Mouse (Mus musculus): ENCODE measurements at regions not wholly inside any gene's neighbourhood (a gene's known extent, or its start where the extent isn't known, plus 50 kb on each side); places are given as distances from the start of the nearest gene placed in this dataset.
"Not testable (repeated sequence)": the region's sequence is repeated elsewhere in the genome, so short reads cannot be mapped to it uniquely, and the experiment has no call there.

GRCm38 (mm10) chr9:52940964-52941636 is 261.5 kb upstream of the AI593442 start:
- WGBS: 14% methylated on average over 11 of the region's 11 CpGs
- Histone ChIP-seq H3K4me2 (replicated peaks) (peak overlapping the region; percentile 6; the same call in 1 of the 2 replicates), H3K27ac (replicated peaks) (peak overlapping the region; percentile 71), H3K9ac (replicated peaks) (no peak overlapping the region), H3K4me1 (peaks cover 21% of the 10 kb centered on the region), H3K4me3 (no peak overlapping the region), H3K9me3 (no peaks in the 10 kb centered on the region), H3K36me3 (no peaks in the 10 kb centered on the region), H3K27me3 (no peaks in the 10 kb centered on the region)
- ATAC-seq (replicated peaks): peak; percentile 90

GRCm38 (mm10) chr9:52935082-52935481 is 255.5 kb upstream of the AI593442 start:
- H3K9ac ChIP-seq (replicated peaks): no peak overlapping the region
- no peaks in the 10 kb centered on the region for H3K36me3 ChIP-seq
- no peak overlapping the region for H3K4me3 ChIP-seq
- no peak for ATAC-seq (replicated peaks)
- H3K27me3 ChIP-seq: no peaks in the 10 kb centered on the region
- H3K4me2 ChIP-seq (replicated peaks): no peak overlapping the region
- no peak overlapping the region for H3K27ac ChIP-seq (replicated peaks)
- no peaks in the 10 kb centered on the region for H3K4me1 ChIP-seq
- no peaks in the 10 kb centered on the region for H3K9me3 ChIP-seq
- 52% methylated on average over 6 of the region's 6 CpGs for WGBS

GRCm38 (mm10) chr9:52917516-52917915 is 237.9 kb upstream of the AI593442 start:
- WGBS: 73% methylated on average over 4 of the region's 4 CpGs
- Histone ChIP-seq H3K4me3 (no peak overlapping the region), H3K27ac (replicated peaks) (no peak overlapping the region), H3K27me3 (no peaks in the 10 kb centered on the region), H3K36me3 (no peaks in the 10 kb centered on the region), H3K9ac (replicated peaks) (no peak overlapping the region), H3K9me3 (no peaks in the 10 kb centered on the region), H3K4me2 (replicated peaks) (no peak overlapping the region), H3K4me1 (no peaks in the 10 kb centered on the region)
- ATAC-seq (replicated peaks): no peak

- not testable (repeated sequence) for ATAC-seq (replicated peaks); H3K9ac ChIP-seq (replicated peaks); H3K36me3 ChIP-seq; H3K27me3 ChIP-seq; H3K4me1 ChIP-seq; H3K4me3 ChIP-seq; H3K4me2 ChIP-seq (replicated peaks); H3K27ac ChIP-seq (replicated peaks); H3K9me3 ChIP-seq
- no CpG with 5 or more reads among the region's 2 CpGs for WGBS
Observed at GRCm38 (mm10) chr9:52888653-52889052, 209.1 kb upstream of the AI593442 start.

GRCm38 (mm10) chr9:52887997-52888396 is 208.4 kb upstream of the AI593442 start:
- not testable (repeated sequence) for H3K9ac ChIP-seq (replicated peaks); ATAC-seq (replicated peaks); H3K27me3 ChIP-seq; H3K27ac ChIP-seq (replicated peaks); H3K4me1 ChIP-seq; H3K9me3 ChIP-seq; H3K36me3 ChIP-seq; H3K4me3 ChIP-seq; H3K4me2 ChIP-seq (replicated peaks)
- WGBS: no CpG with 5 or more reads among the region's 3 CpGs

- H3K9ac ChIP-seq (replicated peaks): no peak overlapping the region
- H3K36me3 ChIP-seq: no peaks in the 10 kb centered on the region
- 89% methylated on average over 1 of the region's 1 CpGs for WGBS
- H3K9me3 ChIP-seq: no peaks in the 10 kb centered on the region
- H3K27ac ChIP-seq (replicated peaks): no peak overlapping the region
- H3K4me2 ChIP-seq (replicated peaks): no peak overlapping the region
- no peaks in the 10 kb centered on the region for H3K27me3 ChIP-seq
- H3K4me1 ChIP-seq: no peaks in the 10 kb centered on the region
- H3K4me3 ChIP-seq: no peak overlapping the region
- no peak for ATAC-seq (replicated peaks)
Observed at GRCm38 (mm10) chr9:52867236-52867635, 187.7 kb upstream of the AI593442 start.

- Histone ChIP-seq H3K36me3 (no peaks in the 10 kb centered on the region), H3K9ac (replicated peaks) (no peak overlapping the region), H3K27me3 (no peaks in the 10 kb centered on the region), H3K4me1 (no peaks in the 10 kb centered on the region), H3K4me2 (replicated peaks) (no peak overlapping the region), H3K9me3 (peaks cover 3% of the 10 kb centered on the region; the same call in 1 of the 2 replicates), H3K27ac (replicated peaks) (no peak overlapping the region), H3K4me3 (no peak overlapping the region)
- WGBS: 50% methylated on average over 4 of the region's 4 CpGs
- ATAC-seq (replicated peaks): no peak
Observed at GRCm38 (mm10) chr9:52860327-52860726, 180.7 kb upstream of the AI593442 start.

GRCm38 (mm10) chr9:52858411-52858810 is 178.8 kb upstream of the AI593442 start:
- H3K36me3 ChIP-seq: no peaks in the 10 kb centered on the region
- no peak overlapping the region for H3K27ac ChIP-seq (replicated peaks)
- no peaks in the 10 kb centered on the region for H3K27me3 ChIP-seq
- peaks cover 3% of the 10 kb centered on the region; the same call in 1 of the 2 replicates for H3K9me3 ChIP-seq
- H3K4me3 ChIP-seq: no peak overlapping the region
- ATAC-seq (replicated peaks): no peak
- H3K9ac ChIP-seq (replicated peaks): no peak overlapping the region
- H3K4me1 ChIP-seq: no peaks in the 10 kb centered on the region
- H3K4me2 ChIP-seq (replicated peaks): no peak overlapping the region
- 39% methylated on average over 4 of the region's 4 CpGs for WGBS

- no peaks in the 10 kb centered on the region for H3K4me1 ChIP-seq
- 82% methylated on average over 6 of the region's 6 CpGs for WGBS
- no peak overlapping the region for H3K4me3 ChIP-seq
- no peak overlapping the region for H3K27ac ChIP-seq (replicated peaks)
- no peaks in the 10 kb centered on the region for H3K9me3 ChIP-seq
- no peak overlapping the region for H3K9ac ChIP-seq (replicated peaks)
- no peak overlapping the region for H3K4me2 ChIP-seq (replicated peaks)
- ATAC-seq (replicated peaks): no peak
- no peaks in the 10 kb centered on the region for H3K27me3 ChIP-seq
- H3K36me3 ChIP-seq: no peaks in the 10 kb centered on the region
Observed at GRCm38 (mm10) chr9:52853338-52853737, 173.8 kb upstream of the AI593442 start.

- H3K27me3 ChIP-seq: no peaks in the 10 kb centered on the region
- WGBS: 78% methylated on average over 2 of the region's 2 CpGs
- H3K4me1 ChIP-seq: no peaks in the 10 kb centered on the region
- H3K4me3 ChIP-seq: no peak overlapping the region
- no peak for ATAC-seq (replicated peaks)
- no peak overlapping the region for H3K4me2 ChIP-seq (replicated peaks)
- no peak overlapping the region for H3K9ac ChIP-seq (replicated peaks)
- H3K27ac ChIP-seq (replicated peaks): no peak overlapping the region
- H3K36me3 ChIP-seq: no peaks in the 10 kb centered on the region
- H3K9me3 ChIP-seq: no peaks in the 10 kb centered on the region
Observed at GRCm38 (mm10) chr9:52850552-52850951, 171.0 kb upstream of the AI593442 start.

GRCm38 (mm10) chr9:52849931-52850330 is 170.4 kb upstream of the AI593442 start:
- H3K9ac ChIP-seq (replicated peaks): no peak overlapping the region
- no peak for ATAC-seq (replicated peaks)
- H3K4me3 ChIP-seq: no peak overlapping the region
- WGBS: 56% methylated on average over 3 of the region's 3 CpGs
- H3K27me3 ChIP-seq: no peaks in the 10 kb centered on the region
- no peaks in the 10 kb centered on the region for H3K4me1 ChIP-seq
- H3K27ac ChIP-seq (replicated peaks): no peak overlapping the region
- H3K36me3 ChIP-seq: no peaks in the 10 kb centered on the region
- H3K4me2 ChIP-seq (replicated peaks): no peak overlapping the region
- no peaks in the 10 kb centered on the region for H3K9me3 ChIP-seq

GRCm38 (mm10) chr9:52841105-52841504 is 161.5 kb upstream of the AI593442 start:
- no peaks in the 10 kb centered on the region for H3K4me1 ChIP-seq
- H3K36me3 ChIP-seq: no peaks in the 10 kb centered on the region
- H3K27ac ChIP-seq (replicated peaks): no peak overlapping the region
- H3K9ac ChIP-seq (replicated peaks): no peak overlapping the region
- WGBS: 59% methylated on average over 4 of the region's 4 CpGs
- ATAC-seq (replicated peaks): no peak
- H3K4me2 ChIP-seq (replicated peaks): no peak overlapping the region
- no peak overlapping the region for H3K4me3 ChIP-seq
- H3K27me3 ChIP-seq: no peaks in the 10 kb centered on the region
- H3K9me3 ChIP-seq: no peaks in the 10 kb centered on the region

GRCm38 (mm10) chr9:52839996-52840395 is 160.4 kb upstream of the AI593442 start:
- no peaks in the 10 kb centered on the region for H3K36me3 ChIP-seq
- no peaks in the 10 kb centered on the region for H3K27me3 ChIP-seq
- ATAC-seq (replicated peaks): no peak
- no peak overlapping the region for H3K4me2 ChIP-seq (replicated peaks)
- H3K4me3 ChIP-seq: no peak overlapping the region
- H3K9me3 ChIP-seq: no peaks in the 10 kb centered on the region
- H3K9ac ChIP-seq (replicated peaks): no peak overlapping the region
- no peaks in the 10 kb centered on the region for H3K4me1 ChIP-seq
- no peak overlapping the region for H3K27ac ChIP-seq (replicated peaks)

Data from forebrain, embryonic 15.5 days (tissue).